Mouse (Mus musculus) kidney, adult 10 weeks (tissue): ENCODE measurements around the gene Cav1. TPM values are rescaled to one million over a fixed set of nuclear protein-coding genes. Genes with fewer than 3 reads are reported as not detected.

Source experiments
- polyA plus RNA-seq: library from polyadenylated mRNA; stranded (reverse); fragments of 350-450 nt; fragmentation: Illumina TruSeq; extraction: RNeasy Lipid Tissue Mini Kit (QIAGEN cat#74804); gene quantifications from one replicate; pipeline ENCODE4 v1.2.3, GENCODE M21; 2014; ENCODE audit warnings: low read depth, low replicate concordance

Cav1 gene
- polyA plus RNA-seq, result 103 TPM

DNA sequence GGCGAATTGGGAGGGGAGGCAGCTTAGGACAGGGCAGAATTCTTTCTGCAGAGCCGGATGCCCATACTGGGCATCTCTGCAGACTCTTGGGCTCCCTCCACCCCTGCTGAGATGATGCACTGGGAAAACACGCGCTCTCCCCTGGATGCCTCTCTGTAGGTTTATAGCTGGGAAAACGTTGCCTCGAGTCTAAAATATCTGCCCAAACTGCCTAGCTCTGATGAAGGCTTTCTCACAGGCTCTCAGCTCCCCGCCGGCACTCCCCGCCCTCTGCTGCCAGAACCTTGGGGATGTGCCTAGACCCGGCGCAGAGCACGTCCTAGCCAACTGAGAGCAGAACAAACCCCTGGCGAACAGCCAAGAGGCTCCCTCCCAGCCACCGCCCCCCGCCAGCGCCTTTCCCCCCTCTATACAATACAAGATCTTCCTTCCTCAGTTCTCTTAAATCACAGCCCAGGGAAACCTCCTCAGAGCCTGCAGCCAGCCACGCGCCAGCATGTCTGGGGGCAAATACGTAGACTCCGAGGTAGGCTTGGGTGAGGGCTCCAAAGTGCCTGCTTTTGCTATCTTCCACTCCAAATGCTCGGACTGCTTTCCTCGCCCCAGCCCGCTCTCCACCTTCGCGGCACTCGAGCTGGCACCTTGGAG, at the start of gene Cav1:
Gene Cav1, plus strand, starts transcription at position 382 of the 648 bp plus-strand sequence.

DNA sequence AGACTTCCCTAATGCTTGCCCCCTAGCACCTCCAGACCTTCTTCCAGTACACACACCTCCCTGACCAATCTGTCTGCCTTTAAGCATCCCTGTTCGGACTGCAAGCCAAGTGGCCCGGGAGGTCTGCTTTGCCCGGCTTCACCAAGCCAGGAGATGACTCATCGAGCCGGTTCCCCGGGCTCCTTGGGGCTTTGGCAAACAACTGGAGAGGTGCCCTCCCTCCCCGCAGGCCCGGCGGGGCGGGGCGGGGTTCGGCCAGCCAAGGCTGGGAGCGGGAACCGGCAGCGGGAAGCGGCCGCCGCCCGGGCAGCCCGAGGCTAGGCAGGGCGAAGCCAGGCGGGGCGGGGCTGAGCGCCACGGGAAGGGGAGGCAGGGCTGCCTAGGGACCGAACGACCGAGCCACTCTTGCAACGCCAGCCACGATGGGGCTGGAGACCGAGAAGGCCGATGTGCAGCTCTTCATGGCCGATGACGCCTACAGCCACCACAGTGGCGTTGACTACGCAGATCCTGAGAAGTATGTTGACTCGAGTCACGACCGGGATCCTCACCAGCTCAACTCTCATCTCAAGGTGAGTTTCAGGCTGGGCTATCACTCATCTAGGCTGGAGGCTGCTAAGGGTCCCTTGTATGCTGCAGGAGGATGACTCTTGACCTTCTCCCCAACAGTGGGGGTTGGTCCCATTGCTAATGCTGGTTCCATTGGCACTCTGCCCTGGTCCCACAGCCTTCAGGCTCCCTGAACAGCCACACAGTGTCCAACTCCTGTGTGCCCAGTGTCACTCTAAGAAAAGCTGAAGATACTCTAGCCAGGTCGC, 25.0 kb upstream of the Cav1 start, which contains the start of gene Cav2:
Gene Cav2, plus strand, starts transcription at position 247 of the 818 bp plus-strand sequence.

Other genes starting within 250 kb of the Cav1 start
- 24.0 TPM for gene Tes, start 241.2 kb upstream of the Cav1 start, polyA plus RNA-seq
- gene Cav2, start 25.1 kb upstream of the Cav1 start, polyA plus RNA-seq, result 170 TPM
- 196 TPM for gene Met, start 157.5 kb downstream of the Cav1 start, polyA plus RNA-seq